Mouse (Mus musculus): Measurements from ENCODE around the gene Igfbp6. TPM values are rescaled to one million over a fixed set of nuclear protein-coding genes. Genes with fewer than 3 reads are reported as not detected.

Igfbp6 gene
- total RNA-seq, 2 experiments from 2014 or later = 34.3 to 87.7 TPM

- H3K4me3 ChIP-seq = no peak overlapping the region; the same call in 1 of the 2 replicates
- peak; percentile 76 for DNase-seq
- intact Hi-C loops (cut with DNase I) = no loop called here
- H3K27ac ChIP-seq = peak overlapping the region; percentile 62
- TF ChIP-seq CTCF (IDR thresholded peaks at IDR 0.05) = no peak
Measured at GRCm38 (mm10) chr15:102126303-102126702, 17.9 kb upstream of the Igfbp6 start.

GRCm38 (mm10) chr15:102133314-102133713 is 10.8 kb upstream of the Igfbp6 start:
- DNase-seq = no peak
- intact Hi-C loops (cut with DNase I) = no loop called here
- H3K27ac ChIP-seq = no peak overlapping the region
- H3K4me3 ChIP-seq = no peak overlapping the region
- TF ChIP-seq CTCF (IDR thresholded peaks at IDR 0.05) = no peak

GRCm38 (mm10) chr15:102134709-102135108 is 9.5 kb upstream of the Igfbp6 start:
- intact Hi-C loops (cut with DNase I) = no loop called here
- no peak overlapping the region for H3K4me3 ChIP-seq
- no peak for TF ChIP-seq CTCF (IDR thresholded peaks at IDR 0.05)
- no peak overlapping the region for H3K27ac ChIP-seq
- DNase-seq = no peak

- H3K4me3 ChIP-seq = peak overlapping the region; percentile 98
- no peak for DNase-seq
- H3K27ac ChIP-seq = peak overlapping the region; percentile 92
- intact Hi-C loops (cut with DNase I) = loop anchor here (1.0 kb wide), 1 partner anchor 33 kb away; no protein-coding TSS in a partner anchor
- no peak for TF ChIP-seq CTCF (IDR thresholded peaks at IDR 0.05)
Measured at GRCm38 (mm10) chr15:102135522-102136128, 8.5 kb upstream of the Igfbp6 start.

GRCm38 (mm10) chr15:102136129-102136758 is 7.9 kb upstream of the Igfbp6 start, which contains the start of gene Spryd3:
Spryd3 (minus strand) TSS chr15:102136234.
- H3K27ac ChIP-seq = peak within 1 kb of the TSS; percentile 92
- no peak for TF ChIP-seq CTCF (IDR thresholded peaks at IDR 0.05)
- intact Hi-C loops (cut with DNase I) = loop anchor here (1.0 kb wide), 1 partner anchor 34 kb away; no protein-coding TSS in a partner anchor
- H3K4me3 ChIP-seq = peak within 1 kb of the TSS; percentile 98
- peak; percentile 97 for DNase-seq

- Histone ChIP-seq H3K27ac (no peak overlapping the region), H3K4me3 (no peak overlapping the region)
- TF ChIP-seq CTCF (IDR thresholded peaks at IDR 0.05) = no peak
- intact Hi-C loops (cut with DNase I) = no loop called here
- no peak for DNase-seq
Measured at GRCm38 (mm10) chr15:102141120-102141519, 3.0 kb upstream of the Igfbp6 start.

- peak overlapping the region; percentile 68 for H3K4me3 ChIP-seq
- TF ChIP-seq CTCF (IDR thresholded peaks at IDR 0.05) = no peak
- DNase-seq = peak; percentile 80
- H3K27ac ChIP-seq = peak overlapping the region; percentile 87
- intact Hi-C loops (cut with DNase I) = no loop called here
Measured at GRCm38 (mm10) chr15:102142914-102143912, 949 bp upstream of the Igfbp6 start.

- peak overlapping the region; percentile 87 for H3K27ac ChIP-seq
- peak; percentile 49 for DNase-seq
- H3K4me3 ChIP-seq = peak overlapping the region; percentile 68
- TF ChIP-seq CTCF (IDR thresholded peaks at IDR 0.05) = no peak
- intact Hi-C loops (cut with DNase I) = loop anchor here (5.0 kb wide), 1 partner anchor 32 kb away; no protein-coding TSS in a partner anchor
Measured at GRCm38 (mm10) chr15:102144726-102145125, 564 bp downstream of the Igfbp6 start.

- peak; percentile 75 for DNase-seq
- peak overlapping the region; percentile 68 for H3K4me3 ChIP-seq
- H3K27ac ChIP-seq = peak overlapping the region; percentile 87
- no peak for TF ChIP-seq CTCF (IDR thresholded peaks at IDR 0.05)
- intact Hi-C loops (cut with DNase I) = loop anchor here (5.0 kb wide), 1 partner anchor 33 kb away; no protein-coding TSS in a partner anchor
Measured at GRCm38 (mm10) chr15:102145330-102145729, 1.2 kb downstream of the Igfbp6 start.

- Histone ChIP-seq H3K27ac (peak overlapping the region; percentile 44), H3K4me3 (peak overlapping the region; percentile 68)
- no peak for TF ChIP-seq CTCF (IDR thresholded peaks at IDR 0.05)
- intact Hi-C loops (cut with DNase I) = loop anchor here (2.0 to 5.0 kb wide), 2 partner anchors 25 to 34 kb away; no protein-coding TSS in a partner anchor
- DNase-seq = no peak
Measured at GRCm38 (mm10) chr15:102146089-102146488, 1.9 kb downstream of the Igfbp6 start.

- intact Hi-C loops (cut with DNase I) = loop anchor here (2.0 to 5.0 kb wide), 2 partner anchors 26 to 35 kb away; no protein-coding TSS in a partner anchor
- peak; percentile 52 for DNase-seq
- Histone ChIP-seq H3K4me3 (peak overlapping the region; percentile 68), H3K27ac (no peak overlapping the region)
- peak; percentile 76 for TF ChIP-seq CTCF (IDR thresholded peaks at IDR 0.05)
Measured at GRCm38 (mm10) chr15:102146882-102147281, 2.7 kb downstream of the Igfbp6 start.
